8 mouse cellular contexts compared by ENCODE assay signal in the genomic region with DNA sequence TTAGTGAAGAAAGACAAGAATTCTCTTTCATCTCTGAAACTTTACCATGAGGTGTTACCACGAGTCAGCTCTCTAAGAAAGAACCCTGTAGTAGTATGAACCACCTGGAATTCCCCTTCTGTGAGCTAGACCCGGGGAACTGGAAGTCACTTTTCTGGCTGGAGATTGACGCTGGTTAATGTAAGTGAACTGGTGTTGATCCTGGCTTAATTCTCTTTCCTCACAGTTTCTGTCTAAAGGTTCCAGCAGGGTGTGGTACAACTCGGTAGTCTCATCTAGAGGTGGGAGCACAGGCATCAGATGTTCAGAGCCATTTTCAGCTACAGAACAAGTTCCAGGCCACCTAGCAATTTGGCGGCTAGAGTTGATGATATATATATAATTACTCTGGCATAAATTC. TPM values are rescaled to one million over a fixed set of nuclear protein-coding genes. Genes with fewer than 3 reads are reported as not detected.
DNase-seq lines count a peak whose midpoint lies in the region; ATAC-seq and TF ChIP-seq lines count a peak whose summit lies in the region.

No protein-coding gene starts in this region.

- H3K36me3 ChIP-seq in kidney, embryonic 14.5 days (ENCODE audit: control insufficient read depth, insufficient read depth, low read length), result peaks cover 12% of the 10 kb centered on the region
- H3K36me3 ChIP-seq in G1E (replicated peaks), result peaks cover 24% of the 10 kb centered on the region
- H3K36me3 ChIP-seq in forebrain, embryonic 12.5 days (replicated peaks), result peaks cover 12% of the 10 kb centered on the region
- no peaks in the 10 kb centered on the region for H3K36me3 ChIP-seq in liver, embryonic 14.5 days (replicated peaks; ENCODE audit: control insufficient read depth, insufficient read depth, low read depth)

- H3K4me1 ChIP-seq in kidney, embryonic 14.5 days (ENCODE audit: control insufficient read depth, insufficient read depth, low read length), result peaks cover 7% of the 10 kb centered on the region
- H3K4me1 ChIP-seq in G1E (ENCODE audit: insufficient read depth, low read depth, low read length), result peaks cover 23% of the 10 kb centered on the region
- H3K4me1 ChIP-seq in forebrain, embryonic 12.5 days, result peaks cover 21% of the 10 kb centered on the region
- peaks cover 14 to 18% of the 10 kb centered on the region in 2 experiments for H3K4me1 ChIP-seq in liver, embryonic 14.5 days (replicated peaks; ENCODE audit: control insufficient read depth in 2 of 2, insufficient read depth in 2 of 2, low read length in 1 of 2)

- peak overlapping the region; percentile 97 for H3K4me3 ChIP-seq in kidney, embryonic 14.5 days (ENCODE audit: low read length)
- peak overlapping the region; percentile 91 for H3K4me3 ChIP-seq in G1E (ENCODE audit: low read depth, low read length)
- H3K4me3 ChIP-seq in forebrain, embryonic 12.5 days (replicated peaks), result peak overlapping the region; percentile 94
- peak overlapping the region; percentile 94 to 95 for H3K4me3 ChIP-seq in liver, embryonic 14.5 days (ENCODE audit: insufficient read depth in 1 of 2, low read depth in 2 of 2, low read length in 2 of 2)

- H3K27ac ChIP-seq in kidney, embryonic 14.5 days (ENCODE audit: low read depth, low read length), result peak overlapping the region; percentile 39; the same call in 1 of the 2 replicates
- no peak overlapping the region; the same call in 1 of the 2 replicates for H3K27ac ChIP-seq in forebrain, embryonic 12.5 days
- H3K27ac ChIP-seq in liver, embryonic 14.5 days, result peak overlapping the region; percentile 64

- no peak for TF ChIP-seq EP300 in liver, embryonic 14.5 days (IDR thresholded peaks at IDR 0.05; ENCODE audit: low read depth)

- 27% methylated on average over 5 of the region's 5 CpGs for WGBS in kidney, embryonic 14.5 days
- WGBS in forebrain, embryonic 12.5 days, result 39% methylated on average over 5 of the region's 5 CpGs
- WGBS in liver, embryonic 14.5 days (ENCODE audit: insufficient replicate concordance), result 21% methylated on average over 5 of the region's 5 CpGs

- no peak for DNase-seq in kidney, adult 8-10 months
- DNase-seq in G1E (ENCODE audit: low spot score), result no peak
- peak; percentile 37 to 58 (median 44) for DNase-seq in liver, embryonic 14.5 days (ENCODE audit: low read depth in 3 of 3, low spot score in 3 of 3)
- no peak for DNase-seq in cerebellum, postnatal 4 days (ENCODE audit: low spot score in 2 of 2)
- no peak for DNase-seq in urinary bladder, postnatal 4 days (ENCODE audit: low spot score in 2 of 2)
- no peak for DNase-seq in thymus, adult 18-20 months

- peak overlapping the region; percentile 51 for H3K4me2 ChIP-seq in kidney, embryonic 14.5 days (replicated peaks; ENCODE audit: low read depth, low read length)
- H3K4me2 ChIP-seq in forebrain, embryonic 12.5 days, result peak overlapping the region; percentile 75
- peak overlapping the region; percentile 74 for H3K4me2 ChIP-seq in liver, embryonic 14.5 days (ENCODE audit: low read depth)

- H3K27me3 ChIP-seq in kidney, embryonic 14.5 days (ENCODE audit: control insufficient read depth, insufficient read depth, low read length), result no peaks in the 10 kb centered on the region
- no peaks in the 10 kb centered on the region for H3K27me3 ChIP-seq in G1E (ENCODE audit: insufficient read depth, low read length)
- no peaks in the 10 kb centered on the region for H3K27me3 ChIP-seq in forebrain, embryonic 12.5 days
- no peaks in the 10 kb centered on the region for H3K27me3 ChIP-seq in liver, embryonic 14.5 days (ENCODE audit: control insufficient read depth, insufficient read depth, low read length)

- no peak for ATAC-seq in kidney, embryonic 14.5 days (ENCODE audit: low FRiP score, low TSS enrichment)
- ATAC-seq in G1E (ENCODE audit: extremely low read depth, insufficient number of reproducible peaks, low FRiP score, poor library complexity, severe bottlenecking), result no peak
- ATAC-seq in forebrain, embryonic 12.5 days (ENCODE audit: low FRiP score), result no peak
- ATAC-seq in liver, embryonic 14.5 days (ENCODE audit: insufficient read depth), result no peak

- H3K9me3 ChIP-seq in kidney, embryonic 14.5 days (ENCODE audit: control insufficient read depth, low read length), result no peaks in the 10 kb centered on the region
- H3K9me3 ChIP-seq in G1E (replicated peaks), result peaks cover 17% of the 10 kb centered on the region
- no peaks in the 10 kb centered on the region for H3K9me3 ChIP-seq in forebrain, embryonic 12.5 days
- no peaks in the 10 kb centered on the region for H3K9me3 ChIP-seq in liver, embryonic 14.5 days (ENCODE audit: control insufficient read depth, low read length)

- H3K9ac ChIP-seq in kidney, embryonic 14.5 days (ENCODE audit: low read depth, low read length), result peak overlapping the region; percentile 70
- H3K9ac ChIP-seq in forebrain, embryonic 12.5 days, result peak overlapping the region; percentile 94
- peak overlapping the region; percentile 74 for H3K9ac ChIP-seq in liver, embryonic 14.5 days (replicated peaks)

- TF ChIP-seq CTCF in G1E (IDR thresholded peaks at IDR 0.05; ENCODE audit: low read depth, low read length), result no peak
- TF ChIP-seq CTCF in liver, embryonic 14.5 days (IDR thresholded peaks at IDR 0.05; ENCODE audit: low read depth), result no peak

RNA-seq across cellular contexts. Expression of gene Clpx, which starts 0.9 kb away (rescaled TPM):
- polyA plus RNA-seq in kidney, embryonic 14.5 days (2014; fragmentation: Nextera tagmentation; extraction: Ambion mirVana), result 38.9 and 51.1 TPM in 2 replicates
- total RNA-seq in G1E (2014; fragmentation: Nextera tagmentation) (34.1 and 41.9 TPM in 2 replicates), G1E (2017) (59.5 and 64.9 TPM in 2 replicates)
- polyA plus RNA-seq in G1E (2012), result 12.7 and 14.0 TPM in 2 replicates
- polyA plus RNA-seq in forebrain, embryonic 12.5 days (2016; fragmentation: Nextera tagmentation; extraction: Ambion mirVana), result 50.7 and 52.8 TPM in 2 replicates
- 5.6 and 10.3 TPM in 2 replicates for polyA plus RNA-seq in liver, embryonic 14.5 days (2012; rRNA removed)
- 29.5 and 32.5 TPM in 2 replicates for polyA plus RNA-seq in liver, embryonic 14.5 days (2014; fragmentation: Nextera tagmentation; extraction: Ambion mirVana)

RNA-seq across cellular contexts. Expression of gene Cilp, which starts 28.1 kb away (rescaled TPM):
- polyA plus RNA-seq in kidney, embryonic 14.5 days (2014; fragmentation: Nextera tagmentation; extraction: Ambion mirVana), result 0.40 and 0.64 TPM in 2 replicates
- not detected in 2 replicates for total RNA-seq in G1E (2014; fragmentation: Nextera tagmentation)
- total RNA-seq in G1E (2017), result under 0.01 TPM in 1 of 2 replicates, not detected in the other
- not detected in 2 replicates for polyA plus RNA-seq in G1E (2012)
- 0.65 and 0.68 TPM in 2 replicates for polyA plus RNA-seq in forebrain, embryonic 12.5 days (2016; fragmentation: Nextera tagmentation; extraction: Ambion mirVana)
- polyA plus RNA-seq in liver, embryonic 14.5 days (2012; rRNA removed), result 0.01 TPM in 1 of 2 replicates, not detected in the other
- not detected in 2 replicates for polyA plus RNA-seq in liver, embryonic 14.5 days (2014; fragmentation: Nextera tagmentation; extraction: Ambion mirVana)

RNA-seq across cellular contexts. Expression of gene Pdcd7, which starts 52.8 kb away (rescaled TPM):
- 15.0 and 15.2 TPM in 2 replicates for polyA plus RNA-seq in kidney, embryonic 14.5 days (2014; fragmentation: Nextera tagmentation; extraction: Ambion mirVana)
- 8.0 and 10.2 TPM in 2 replicates for total RNA-seq in G1E (2014; fragmentation: Nextera tagmentation)
- 18.8 and 22.7 TPM in 2 replicates for total RNA-seq in G1E (2017)
- polyA plus RNA-seq in G1E (2012), result 29.9 and 42.8 TPM in 2 replicates
- polyA plus RNA-seq in forebrain, embryonic 12.5 days (2016; fragmentation: Nextera tagmentation; extraction: Ambion mirVana), result 11.9 and 12.1 TPM in 2 replicates
- polyA plus RNA-seq in liver, embryonic 14.5 days (2012; rRNA removed), result 3.2 and 4.8 TPM in 2 replicates
- 4.9 and 5.7 TPM in 2 replicates for polyA plus RNA-seq in liver, embryonic 14.5 days (2014; fragmentation: Nextera tagmentation; extraction: Ambion mirVana)

Comparison
In these comparisons a context has a peak if more than half of its experiments do, and no peak if none do; other contexts are left out.
1. DNase-seq: peak in liver, embryonic 14.5 days (3 of 3); none in kidney, adult 8-10 months (0 of 2), G1E (single experiment), cerebellum, postnatal 4 days (0 of 2), urinary bladder, postnatal 4 days (0 of 2) and thymus, adult 18-20 months (0 of 2).
2. Peak in every context shown above with its lines, with median percentiles within 50 percentile points of each other: H3K4me2 ChIP-seq, H3K4me3 ChIP-seq and H3K9ac ChIP-seq.